Mouse (Mus musculus) mesoderm, embryonic 11.5 days (tissue): ENCODE results near the gene Vps26a.

Source experiments
- DNase-seq: peaks from one replicate; pipeline ENCODE4 v3.0.0-alpha.2; 2012; ENCODE audit warnings: low read depth, low spot score

The Vps26a gene

GRCm38 (mm10) chr10:62418831-62419356 is 67.7 kb downstream of the Vps26a start:
- no peak for DNase-seq

- DNase-seq = no peak
These were observed 73.0 kb downstream of the Vps26a start for GRCm38 (mm10) chr10:62413606-62413982.

- no peak for DNase-seq
These were observed 73.5 kb downstream of the Vps26a start for GRCm38 (mm10) chr10:62412906-62413605.

- no peak for DNase-seq
These were observed 74.9 kb downstream of the Vps26a start for GRCm38 (mm10) chr10:62411431-62412410.

DNA sequence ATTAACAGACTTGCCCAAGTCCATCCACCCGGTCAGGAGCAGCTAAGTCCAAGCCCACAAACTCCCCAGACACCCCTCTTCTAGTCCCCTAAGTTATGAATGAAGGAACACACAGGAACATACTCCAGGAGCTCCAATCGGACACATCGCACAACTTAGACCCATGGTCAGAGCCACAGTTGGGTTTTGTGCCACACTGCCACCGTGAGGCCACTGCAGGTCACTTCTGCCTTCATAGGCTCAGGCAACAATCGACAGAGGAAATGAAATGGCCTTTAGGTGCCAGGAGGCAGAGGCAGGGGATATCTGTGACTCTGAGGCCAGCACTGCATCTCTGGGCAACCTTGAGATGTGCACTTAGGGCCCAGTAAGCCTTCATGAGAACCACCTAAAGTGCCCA is 75.7 kb downstream of the Vps26a start:
- DNase-seq = peak; percentile 68
